Mouse (Mus musculus) hindbrain, embryonic 14.5 days (tissue): ENCODE measurements around the gene Gm45623. TPM values are rescaled to one million over a fixed set of nuclear protein-coding genes. Genes with fewer than 3 reads are reported as not detected.

Source experiments
- ATAC-seq: fragments of 200-750 bp; cut with Nextera tagmentation; 2 replicates; pipeline ENCODE4 v1.8.0; 2017; ENCODE audit warnings: moderate number of reproducible peaks, mild to moderate bottlenecking, moderate TSS enrichment, moderate library complexity; ENCODE audit not compliant: low FRiP score
- DNase-seq: peaks from one replicate; pipeline ENCODE4 v3.0.0-alpha.2; 2015; ENCODE audit warnings: low spot score
- H3K27ac ChIP-seq: fragments of 300-500 bp; sonication (generic); 2 replicates; pipeline ENCODE4 v1.5.1; 2014; ENCODE audit warnings: mild to moderate bottlenecking, moderate library complexity
- H3K27me3 ChIP-seq: fragments of 300-500 bp; sonication (generic); 2 replicates; pipeline ENCODE4 v1.6.1; 2014; ENCODE audit warnings: mild to moderate bottlenecking, low read length, mixed read lengths; ENCODE audit not compliant: control insufficient read depth, insufficient read depth
- H3K36me3 ChIP-seq: fragments of 300-500 bp; sonication (generic); replicated peaks from 2 replicates; pipeline ENCODE4 v1.6.1; 2014; ENCODE audit not compliant: control insufficient read depth, insufficient read depth
- H3K4me1 ChIP-seq: fragments of 300-500 bp; sonication (generic); replicated peaks from 2 replicates; pipeline ENCODE4 v1.6.1; 2014; ENCODE audit warnings: antibody characterized with exemption, low read length, mixed read lengths; ENCODE audit not compliant: control insufficient read depth, insufficient read depth
- H3K4me2 ChIP-seq: fragments of 300-500 bp; sonication (generic); replicated peaks from 2 replicates; pipeline ENCODE4 v1.6.1; 2014; ENCODE audit warnings: mild to moderate bottlenecking, moderate library complexity
- H3K4me3 ChIP-seq: fragments of 300-500 bp; sonication (generic); replicated peaks from 2 replicates; pipeline ENCODE4 v1.5.1; 2014; ENCODE audit warnings: mild to moderate bottlenecking, low read length
- H3K9ac ChIP-seq: fragments of 300-500 bp; sonication (generic); 2 replicates; pipeline ENCODE4 v1.6.1; 2014
- H3K9me3 ChIP-seq: fragments of 300-500 bp; sonication (generic); 2 replicates; pipeline ENCODE4 v1.6.1; 2016; ENCODE audit warnings: low read length; ENCODE audit not compliant: control insufficient read depth
- WGBS: fragments of 180-500 bp; shearing (Covaris S2); extraction: QIAGEN DNeasy Blood & Tissue Kit; methylation state at CpG from one replicate; pipeline ENCODE4 v1.1.7; 2014; 5-methylcytosine and 5-hydroxymethylcytosine counted together
- polyA plus RNA-seq: library from polyadenylated mRNA; unstranded; fragments of >200 nt; fragmentation: Nextera tagmentation; extraction: Ambion mirVana; gene quantifications from 2 replicates; pipeline ENCODE4 v1.2.1, GENCODE M21; 2014

Gene Gm45623
- polyA plus RNA-seq, 1 experiment from 2014 or later = 2.9 TPM

- peaks cover 27% of the 10 kb centered on the region for H3K27me3 ChIP-seq
- H3K4me2 ChIP-seq = no peak overlapping the region
- no peak overlapping the region for H3K27ac ChIP-seq
- DNase-seq (peak; percentile 67), ATAC-seq (no peak)
- no peaks in the 10 kb centered on the region for H3K36me3 ChIP-seq
- no peak overlapping the region for H3K4me3 ChIP-seq
- no peaks in the 10 kb centered on the region for H3K9me3 ChIP-seq
- H3K4me1 ChIP-seq = no peaks in the 10 kb centered on the region; the same call in 1 of the 2 replicates
- 24% methylated on average over 6 of the region's 6 CpGs for WGBS
- no peak overlapping the region for H3K9ac ChIP-seq
These were observed 4.9 kb upstream of the Gm45623 start for GRCm38 (mm10) chr13:56758492-56758891.

GRCm38 (mm10) chr13:56757201-56757600 is 3.6 kb upstream of the Gm45623 start:
- ATAC-seq (no peak), DNase-seq (no peak)
- no peak overlapping the region for H3K27ac ChIP-seq
- no peak overlapping the region for H3K4me2 ChIP-seq
- H3K9me3 ChIP-seq = no peaks in the 10 kb centered on the region
- peaks cover 38% of the 10 kb centered on the region for H3K27me3 ChIP-seq
- peaks cover 8% of the 10 kb centered on the region for H3K4me1 ChIP-seq
- WGBS = 68% methylated on average over 11 of the region's 12 CpGs
- no peak overlapping the region for H3K4me3 ChIP-seq
- H3K9ac ChIP-seq = no peak overlapping the region
- no peaks in the 10 kb centered on the region for H3K36me3 ChIP-seq

- Histone ChIP-seq H3K27ac (no peak overlapping the region), H3K9ac (no peak overlapping the region), H3K27me3 (peaks cover 52% of the 10 kb centered on the region), H3K4me3 (no peak overlapping the region), H3K4me1 (peaks cover 11% of the 10 kb centered on the region; the same call in 1 of the 2 replicates), H3K4me2 (no peak overlapping the region), H3K9me3 (no peaks in the 10 kb centered on the region), H3K36me3 (no peaks in the 10 kb centered on the region)
- DNase-seq (no peak), ATAC-seq (no peak)
- WGBS = 66% methylated on average over 6 of the region's 6 CpGs
These were observed 2.2 kb upstream of the Gm45623 start for GRCm38 (mm10) chr13:56755871-56756270.

GRCm38 (mm10) chr13:56752474-56753191 is 994 bp downstream of the Gm45623 start:
- peak overlapping the region; percentile 49 for H3K4me3 ChIP-seq
- peak; percentile 35; the same call in 1 of the 2 replicates for ATAC-seq
- under 1% methylated on average over 41 of the region's 41 CpGs for WGBS

GRCm38 (mm10) chr13:56751774-56752173 is 1.9 kb downstream of the Gm45623 start:
- Histone ChIP-seq H3K27ac (no peak overlapping the region), H3K9me3 (no peaks in the 10 kb centered on the region), H3K4me1 (peaks cover 11% of the 10 kb centered on the region; the same call in 1 of the 2 replicates), H3K9ac (no peak overlapping the region), H3K4me2 (peak overlapping the region; percentile 95; the same call in 1 of the 2 replicates), H3K27me3 (peaks cover 60% of the 10 kb centered on the region), H3K36me3 (no peaks in the 10 kb centered on the region), H3K4me3 (peak overlapping the region; percentile 49; the same call in 1 of the 2 replicates)
- DNase-seq = no peak
- no peak for ATAC-seq
- WGBS = 17% methylated on average over 5 of the region's 5 CpGs

More at GRCm38 (mm10) chr13:56752474-56753191, 994 bp downstream of the Gm45623 start:
- no peaks in the 10 kb centered on the region for H3K36me3 ChIP-seq
- no peaks in the 10 kb centered on the region for H3K9me3 ChIP-seq
- peaks cover 60% of the 10 kb centered on the region for H3K27me3 ChIP-seq
- H3K4me1 ChIP-seq = peaks cover 11% of the 10 kb centered on the region; the same call in 1 of the 2 replicates
- H3K4me2 ChIP-seq = peak overlapping the region; percentile 95
- peak; percentile 58 for DNase-seq
- no peak overlapping the region for H3K27ac ChIP-seq
- H3K9ac ChIP-seq = peak overlapping the region; percentile 56

- ATAC-seq (no peak), DNase-seq (no peak)
- peaks cover 11% of the 10 kb centered on the region; the same call in 1 of the 2 replicates for H3K4me1 ChIP-seq
- no peak overlapping the region for H3K4me2 ChIP-seq
- no peak overlapping the region for H3K27ac ChIP-seq
- WGBS = 91% methylated on average over 7 of the region's 7 CpGs
- no peaks in the 10 kb centered on the region for H3K36me3 ChIP-seq
- peaks cover 42% of the 10 kb centered on the region for H3K27me3 ChIP-seq
- no peak overlapping the region for H3K9ac ChIP-seq
- no peak overlapping the region for H3K4me3 ChIP-seq
- no peaks in the 10 kb centered on the region for H3K9me3 ChIP-seq
These were observed 4.2 kb downstream of the Gm45623 start for GRCm38 (mm10) chr13:56749377-56749776.

GRCm38 (mm10) chr13:56747554-56747953 is 6.1 kb downstream of the Gm45623 start:
- H3K27me3 ChIP-seq = peaks cover 25% of the 10 kb centered on the region
- H3K4me3 ChIP-seq = no peak overlapping the region
- H3K4me1 ChIP-seq = peaks cover 6% of the 10 kb centered on the region; the same call in 1 of the 2 replicates
- ATAC-seq (no peak), DNase-seq (no peak)
- no peaks in the 10 kb centered on the region for H3K9me3 ChIP-seq
- 84% methylated on average over 8 of the region's 8 CpGs for WGBS
- no peak overlapping the region for H3K9ac ChIP-seq
- H3K36me3 ChIP-seq = no peaks in the 10 kb centered on the region
- H3K4me2 ChIP-seq = no peak overlapping the region
- no peak overlapping the region for H3K27ac ChIP-seq

- Histone ChIP-seq H3K4me2 (no peak overlapping the region), H3K36me3 (no peaks in the 10 kb centered on the region), H3K9ac (no peak overlapping the region), H3K4me1 (no peaks in the 10 kb centered on the region), H3K27me3 (peaks cover 19% of the 10 kb centered on the region), H3K9me3 (no peaks in the 10 kb centered on the region), H3K27ac (no peak overlapping the region), H3K4me3 (no peak overlapping the region)
- ATAC-seq (no peak), DNase-seq (no peak)
- 85% methylated on average over 10 of the region's 10 CpGs for WGBS
These were observed 6.7 kb downstream of the Gm45623 start for GRCm38 (mm10) chr13:56746739-56747532.

GRCm38 (mm10) chr13:56742325-56742901 is 11.2 kb downstream of the Gm45623 start:
- H3K36me3 ChIP-seq = peaks cover 34% of the 10 kb centered on the region
- DNase-seq (no peak), ATAC-seq (no peak)
- H3K9ac ChIP-seq = no peak overlapping the region
- H3K4me3 ChIP-seq = no peak overlapping the region
- no peaks in the 10 kb centered on the region for H3K9me3 ChIP-seq
- H3K4me1 ChIP-seq = no peaks in the 10 kb centered on the region
- 56% methylated on average over 6 of the region's 6 CpGs for WGBS
- H3K4me2 ChIP-seq = no peak overlapping the region
- no peaks in the 10 kb centered on the region for H3K27me3 ChIP-seq
- H3K27ac ChIP-seq = no peak overlapping the region
